Mouse (Mus musculus): ENCODE data around the gene Zc3h13.

Gene Zc3h13

DNA sequence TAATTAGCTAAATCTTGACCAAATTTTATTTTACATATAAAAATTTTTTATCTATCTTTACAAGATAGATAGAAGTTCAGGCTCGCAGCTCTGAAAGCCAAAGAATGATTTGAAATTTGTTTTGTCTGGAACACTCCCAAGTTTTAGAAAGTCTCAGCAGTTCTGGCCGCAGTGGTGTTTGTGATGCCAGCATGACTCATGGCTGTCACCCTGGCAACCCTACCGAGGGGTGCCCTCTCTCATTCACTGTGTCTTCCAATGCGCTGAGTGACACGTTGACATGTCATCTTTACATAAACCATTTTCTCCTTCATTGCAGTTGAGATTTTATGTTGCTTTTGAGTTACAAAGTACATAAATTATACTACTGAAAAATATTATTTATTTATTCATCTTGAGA lies 85.7 kb downstream of the Zc3h13 start:
- H3K27me3 ChIP-seq (ENCODE audit: insufficient read depth, low read length): peaks cover 7% of the 10 kb centered on the region; the same call in 1 of the 2 replicates
- H3K4me3 ChIP-seq (replicated peaks; ENCODE audit: low read length): no peak overlapping the region
- no peak for TF ChIP-seq NANOG (IDR thresholded peaks at IDR 0.05; ENCODE audit: borderline replicate concordance, low read length)
- no peak for TF ChIP-seq CTCF (conservative IDR thresholded peaks at IDR 0.05; ENCODE audit: low read length)
- TF ChIP-seq POU5F1 (IDR thresholded peaks at IDR 0.05; ENCODE audit: borderline replicate concordance, low read length): no peak
- peaks cover 63% of the 10 kb centered on the region for H3K4me1 ChIP-seq (replicated peaks; ENCODE audit: low read depth, low read length)
- H3K36me3 ChIP-seq (ENCODE audit: insufficient read depth, low read length): no peaks in the 10 kb centered on the region
- H3K9me3 ChIP-seq (ENCODE audit: low read length): no peaks in the 10 kb centered on the region

DNA sequence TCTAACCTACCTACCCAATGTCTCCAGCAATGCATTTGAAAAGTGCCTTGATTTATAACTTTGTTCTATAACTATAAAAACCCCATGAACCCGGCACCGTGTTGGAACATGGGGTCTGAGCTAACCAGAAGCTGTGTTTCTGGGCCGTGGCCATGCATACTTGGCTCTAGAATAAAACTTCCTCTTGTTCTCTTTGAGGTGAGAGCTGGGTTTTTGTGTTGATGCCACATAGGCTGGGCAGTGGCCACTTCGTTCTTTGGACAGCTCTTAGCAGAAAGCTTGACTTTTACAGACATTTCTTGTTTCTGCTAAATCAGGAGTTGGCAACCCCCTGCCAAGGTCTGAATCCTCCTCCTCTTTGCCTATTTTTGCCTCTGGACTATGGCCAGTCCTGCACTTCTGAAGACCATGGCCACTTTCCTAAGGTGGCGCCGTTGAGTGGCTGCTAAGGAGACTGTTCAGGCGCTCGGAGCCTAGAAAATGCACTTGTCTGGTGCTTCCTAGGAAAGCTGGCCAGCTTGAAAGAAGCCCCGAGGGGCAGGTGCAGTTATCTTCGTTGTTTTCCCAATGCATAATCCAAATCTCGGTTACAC lies 90.9 kb downstream of the Zc3h13 start:
- TF ChIP-seq POU5F1 (IDR thresholded peaks at IDR 0.05; ENCODE audit: borderline replicate concordance, low read length) (no peak), NANOG (IDR thresholded peaks at IDR 0.05; ENCODE audit: borderline replicate concordance, low read length) (no peak), CTCF (conservative IDR thresholded peaks at IDR 0.05; ENCODE audit: low read length) (no peak)
- Histone ChIP-seq H3K4me1 (replicated peaks; ENCODE audit: low read depth, low read length) (peaks cover 81% of the 10 kb centered on the region), H3K4me3 (replicated peaks; ENCODE audit: low read length) (no peak overlapping the region), H3K36me3 (ENCODE audit: insufficient read depth, low read length) (no peaks in the 10 kb centered on the region), H3K9me3 (ENCODE audit: low read length) (no peaks in the 10 kb centered on the region), H3K27me3 (ENCODE audit: insufficient read depth, low read length) (no peaks in the 10 kb centered on the region)

DNA sequence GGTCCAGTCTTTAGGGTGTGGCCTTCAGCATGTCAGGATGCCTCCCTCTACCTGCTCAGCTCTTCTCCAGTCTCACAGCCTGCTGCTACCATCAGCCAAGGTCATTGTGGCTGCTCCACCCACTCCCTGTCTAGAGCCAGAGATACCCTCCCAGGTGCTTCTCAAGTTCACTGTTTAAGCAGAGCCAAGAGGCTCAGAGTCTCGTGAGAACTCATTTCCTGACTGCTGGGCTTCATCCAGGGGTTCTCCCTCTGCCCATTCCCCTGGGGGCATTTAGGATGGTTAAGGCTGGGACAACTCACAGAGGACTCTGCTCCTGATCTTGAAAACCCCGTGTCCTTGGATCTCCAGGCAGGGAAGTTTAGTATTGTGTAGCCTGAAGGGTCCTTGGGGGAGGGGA lies 92.1 kb downstream of the Zc3h13 start:
- no peaks in the 10 kb centered on the region for H3K36me3 ChIP-seq (ENCODE audit: insufficient read depth, low read length)
- H3K9me3 ChIP-seq (ENCODE audit: low read length): no peaks in the 10 kb centered on the region
- H3K27me3 ChIP-seq (ENCODE audit: insufficient read depth, low read length): no peaks in the 10 kb centered on the region
- no peak overlapping the region for H3K4me3 ChIP-seq (replicated peaks; ENCODE audit: low read length)
- peaks cover 75% of the 10 kb centered on the region for H3K4me1 ChIP-seq (replicated peaks; ENCODE audit: low read depth, low read length)
- TF ChIP-seq CTCF (conservative IDR thresholded peaks at IDR 0.05; ENCODE audit: low read length) (no peak), POU5F1 (IDR thresholded peaks at IDR 0.05; ENCODE audit: borderline replicate concordance, low read length) (no peak), NANOG (IDR thresholded peaks at IDR 0.05; ENCODE audit: borderline replicate concordance, low read length) (no peak; the same call in 1 of the 2 replicates)

DNA sequence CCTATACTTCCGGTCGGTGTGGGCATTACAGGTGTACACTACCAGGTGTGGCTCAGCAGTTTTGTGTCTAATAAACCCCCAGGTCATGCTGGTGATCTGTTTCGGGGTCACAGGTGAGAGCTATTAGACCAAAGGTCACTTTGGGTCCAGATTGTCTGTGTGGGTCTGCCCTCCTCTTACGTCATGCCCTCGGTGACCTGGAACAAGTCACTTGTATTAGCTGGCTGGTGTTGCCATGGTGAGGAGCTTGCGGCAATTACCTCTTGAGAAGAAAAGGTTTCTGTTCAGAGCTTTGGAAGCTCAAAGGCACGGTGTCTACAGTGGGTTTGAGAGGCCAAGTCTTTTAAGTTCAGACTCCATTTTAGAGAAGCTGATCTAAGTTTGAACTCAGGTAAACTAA lies 93.4 kb downstream of the Zc3h13 start:
- H3K9me3 ChIP-seq (ENCODE audit: low read length): no peaks in the 10 kb centered on the region; the same call in 1 of the 2 replicates
- H3K4me3 ChIP-seq (replicated peaks; ENCODE audit: low read length): no peak overlapping the region
- peaks cover 62% of the 10 kb centered on the region for H3K4me1 ChIP-seq (replicated peaks; ENCODE audit: low read depth, low read length)

More for the DNA sequence above, 93.4 kb downstream of the Zc3h13 start:
- TF ChIP-seq POU5F1 (IDR thresholded peaks at IDR 0.05; ENCODE audit: borderline replicate concordance, low read length) (no peak), CTCF (conservative IDR thresholded peaks at IDR 0.05; ENCODE audit: low read length) (no peak), NANOG (IDR thresholded peaks at IDR 0.05; ENCODE audit: borderline replicate concordance, low read length) (no peak)
- Histone ChIP-seq H3K27me3 (ENCODE audit: insufficient read depth, low read length) (no peaks in the 10 kb centered on the region), H3K36me3 (ENCODE audit: insufficient read depth, low read length) (no peaks in the 10 kb centered on the region)
